Mouse (Mus musculus) forebrain, embryonic 14.5 days (tissue): Measurements from ENCODE around the gene Ccdc134. TPM values are rescaled to one million over a fixed set of nuclear protein-coding genes. Genes with fewer than 3 reads are reported as not detected.

ENCODE experiments used
- ATAC-seq: fragments of 200-750 bp; cut with Nextera tagmentation; 2 replicates; pipeline ENCODE4 v1.8.0; 2017; ENCODE audit warnings: mild to moderate bottlenecking, moderate library complexity
- DNase-seq: peaks from one replicate; pipeline ENCODE4 v3.0.0-alpha.2; 2015; ENCODE audit warnings: low spot score
- H3K27ac ChIP-seq: fragments of 300-500 bp; sonication (generic); 2 replicates; pipeline ENCODE4 v1.5.1; 2014; ENCODE audit warnings: low read depth, mild to moderate bottlenecking, control low read depth, low read length, moderate library complexity
- H3K27me3 ChIP-seq: fragments of 300-500 bp; sonication (generic); replicated peaks from 2 replicates; pipeline ENCODE4 v1.6.1; 2014; ENCODE audit warnings: low read length, control low read depth, mixed read lengths; ENCODE audit not compliant: control insufficient read depth, insufficient read depth
- H3K36me3 ChIP-seq: fragments of 300-500 bp; sonication (generic); 2 replicates; pipeline ENCODE4 v1.6.1; 2014; ENCODE audit warnings: low read length, control low read depth; ENCODE audit not compliant: control insufficient read depth, insufficient read depth
- H3K4me1 ChIP-seq: fragments of 300-500 bp; sonication (generic); 2 replicates; pipeline ENCODE4 v1.6.1; 2014; ENCODE audit warnings: antibody characterized with exemption, low read length, control low read depth; ENCODE audit not compliant: control insufficient read depth, insufficient read depth
- H3K4me2 ChIP-seq: fragments of 300-500 bp; sonication (generic); 2 replicates; pipeline ENCODE4 v1.6.1; 2014; ENCODE audit warnings: mild to moderate bottlenecking, control low read depth, low read length
- H3K4me3 ChIP-seq: fragments of 300-500 bp; sonication (generic); 2 replicates; pipeline ENCODE4 v1.5.1; 2014; ENCODE audit warnings: low read depth, low read length, control low read depth
- H3K9ac ChIP-seq: fragments of 300-500 bp; sonication (generic); 2 replicates; pipeline ENCODE4 v1.6.1; 2014; ENCODE audit warnings: mild to moderate bottlenecking, low read length, control low read depth, moderate library complexity
- H3K9me3 ChIP-seq: fragments of 300-500 bp; sonication (generic); replicated peaks from 2 replicates; pipeline ENCODE4 v1.6.1; 2016; ENCODE audit warnings: low read length, control low read depth, mixed read lengths; ENCODE audit not compliant: control insufficient read depth
- WGBS: fragments of 180-500 bp; shearing (Covaris S2); extraction: QIAGEN DNeasy Blood & Tissue Kit; methylation state at CpG from one replicate; pipeline ENCODE4 v1.1.7; 2014; 5-methylcytosine and 5-hydroxymethylcytosine counted together
- polyA plus RNA-seq: library from polyadenylated mRNA; unstranded; fragments of >200 nt; fragmentation: Nextera tagmentation; extraction: Ambion mirVana; gene quantifications from 2 replicates; pipeline ENCODE4 v1.2.1, GENCODE M21; 2014

Gene Ccdc134
- polyA plus RNA-seq, 1 experiment from 2014 or later = 15.5 TPM

GRCm38 (mm10) chr15:82145851-82146769 lies 18.4 kb downstream of the Ccdc134 start:
- H3K9ac ChIP-seq = peak overlapping the region; percentile 41
- H3K36me3 ChIP-seq = peaks cover 9% of the 10 kb centered on the region
- H3K4me1 ChIP-seq = peaks cover 27% of the 10 kb centered on the region
- H3K4me2 ChIP-seq = peak overlapping the region; percentile 55
- H3K27ac ChIP-seq = peak overlapping the region; percentile 95
- peak overlapping the region; percentile 88 for H3K4me3 ChIP-seq
- ATAC-seq = no peak
- 7% methylated on average over 11 of the region's 11 CpGs for WGBS
- DNase-seq = peak; percentile 20
- H3K27me3 ChIP-seq = no peaks in the 10 kb centered on the region
- no peaks in the 10 kb centered on the region for H3K9me3 ChIP-seq

DNA sequence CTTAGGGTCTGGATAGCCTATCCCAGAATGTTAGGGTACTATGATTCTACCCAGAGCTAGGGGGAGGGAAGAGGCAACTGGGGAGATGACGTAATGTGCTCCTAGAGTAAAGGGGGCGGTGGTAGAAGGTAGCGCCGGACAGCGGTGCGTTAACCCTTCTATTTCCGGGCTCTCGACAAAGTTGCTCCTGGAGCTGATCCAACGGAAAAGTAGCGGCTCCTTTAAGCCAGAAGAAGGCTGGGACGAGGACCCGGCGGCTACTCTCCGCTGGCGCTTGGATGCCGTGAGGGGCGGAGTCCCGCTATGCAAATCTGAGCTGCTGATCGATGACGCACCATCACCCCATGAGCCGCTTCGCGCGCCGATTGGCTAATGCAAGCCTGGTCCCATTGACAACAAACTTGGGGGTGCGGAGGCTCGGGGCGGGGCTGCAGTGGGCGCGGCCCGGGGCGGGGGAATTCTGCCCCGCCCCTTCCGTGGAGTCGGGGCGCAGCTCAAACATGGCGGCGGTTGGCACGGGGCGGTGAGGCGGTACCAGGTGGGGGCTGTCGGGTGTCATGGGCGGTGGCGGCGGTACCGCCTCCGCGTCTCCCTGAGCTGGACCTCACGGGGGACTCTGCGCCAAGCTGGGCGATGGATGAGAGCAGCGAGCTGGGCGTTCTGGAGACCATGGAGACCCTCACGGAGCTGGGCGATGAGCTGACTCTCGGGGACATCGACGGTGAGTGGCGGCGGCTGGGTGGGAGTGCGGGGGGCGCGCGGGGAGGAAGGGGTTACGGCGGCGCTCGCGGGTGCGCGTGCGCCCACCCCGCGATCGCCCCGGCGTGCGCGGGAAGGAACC lies 19.3 kb downstream of the Ccdc134 start, which contains the start of gene Srebf2:
Gene Srebf2, plus strand, starts transcription at position 412 of the 841 bp plus-strand sequence.
- Histone ChIP-seq H3K4me3 (peak within 1 kb of the TSS; percentile 88), H3K9me3 (no peaks in the 10 kb centered on the region), H3K27me3 (no peaks in the 10 kb centered on the region), H3K9ac (peak within 1 kb of the TSS; percentile 87), H3K36me3 (peaks cover 8% of the 10 kb centered on the region; the same call in 1 of the 2 replicates), H3K27ac (peak within 1 kb of the TSS; percentile 98), H3K4me2 (peak within 1 kb of the TSS; percentile 89), H3K4me1 (peaks cover 28% of the 10 kb centered on the region)
- under 1% methylated on average over 75 of the region's 79 CpGs for WGBS
- peak; percentile 97 for ATAC-seq
- peak; percentile 100 for DNase-seq

DNA sequence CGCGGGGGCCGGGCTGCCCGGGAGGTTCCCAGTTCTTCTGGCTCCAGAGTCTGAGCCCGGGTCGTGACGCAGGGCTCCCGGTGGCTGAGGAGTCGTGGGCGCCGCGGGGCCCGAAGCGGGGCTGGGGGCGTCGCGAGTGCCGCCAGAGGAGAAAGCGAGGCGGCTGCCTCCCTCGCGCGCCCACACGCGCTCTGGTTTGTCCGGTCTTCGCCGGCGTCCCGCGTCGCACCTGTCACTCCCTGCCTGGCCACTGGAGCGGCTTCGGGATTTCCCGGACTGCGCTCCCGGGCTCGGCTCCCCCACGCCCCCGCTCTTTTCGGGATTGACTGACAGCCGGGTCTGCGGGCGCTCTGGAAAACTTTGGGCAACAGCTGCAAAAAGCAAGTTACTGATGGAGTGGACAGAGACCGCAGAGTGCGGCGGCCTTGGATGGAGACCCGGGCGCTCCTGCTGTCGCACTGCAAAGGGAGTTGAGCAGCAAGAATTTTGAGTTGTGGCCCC lies 19.9 kb downstream of the Ccdc134 start:
- DNase-seq (peak; percentile 62), ATAC-seq (peak; percentile 3; the same call in 1 of the 2 replicates)
- Histone ChIP-seq H3K9me3 (no peaks in the 10 kb centered on the region), H3K4me3 (peak overlapping the region; percentile 88), H3K27ac (peak overlapping the region; percentile 98), H3K9ac (peak overlapping the region; percentile 87), H3K4me2 (peak overlapping the region; percentile 89), H3K27me3 (no peaks in the 10 kb centered on the region), H3K4me1 (peaks cover 31% of the 10 kb centered on the region), H3K36me3 (peaks cover 8% of the 10 kb centered on the region; the same call in 1 of the 2 replicates)
- 1% methylated on average over 43 of the region's 50 CpGs for WGBS

DNA sequence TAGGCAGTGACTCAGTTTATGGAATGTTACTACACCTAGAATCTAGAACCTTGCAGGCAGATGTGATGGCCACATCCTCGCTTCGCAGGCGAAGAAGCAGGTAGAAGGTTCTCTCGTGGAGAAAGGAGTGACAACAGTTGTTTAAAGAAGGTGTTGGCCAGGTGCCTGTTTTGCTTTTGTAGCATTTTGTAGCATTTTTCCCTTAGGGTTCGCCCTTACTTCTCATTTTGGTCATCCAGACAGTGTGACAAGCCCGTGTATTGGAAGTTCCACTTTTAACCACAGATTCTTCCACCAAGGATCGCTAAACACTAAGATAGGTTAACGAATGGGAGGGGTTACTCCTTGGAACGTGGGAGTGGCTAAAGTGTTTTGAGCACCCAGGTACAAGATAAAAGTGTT lies 20.8 kb downstream of the Ccdc134 start:
- H3K27ac ChIP-seq = peak overlapping the region; percentile 98
- 13% methylated on average over 9 of the region's 9 CpGs for WGBS
- ATAC-seq (no peak), DNase-seq (peak; percentile 10)
- H3K27me3 ChIP-seq = no peaks in the 10 kb centered on the region
- peak overlapping the region; percentile 89 for H3K4me2 ChIP-seq
- H3K9me3 ChIP-seq = no peaks in the 10 kb centered on the region
- peaks cover 34% of the 10 kb centered on the region for H3K4me1 ChIP-seq
- peak overlapping the region; percentile 87 for H3K9ac ChIP-seq
- H3K36me3 ChIP-seq = peaks cover 8% of the 10 kb centered on the region; the same call in 1 of the 2 replicates
- peak overlapping the region; percentile 88 for H3K4me3 ChIP-seq

DNA sequence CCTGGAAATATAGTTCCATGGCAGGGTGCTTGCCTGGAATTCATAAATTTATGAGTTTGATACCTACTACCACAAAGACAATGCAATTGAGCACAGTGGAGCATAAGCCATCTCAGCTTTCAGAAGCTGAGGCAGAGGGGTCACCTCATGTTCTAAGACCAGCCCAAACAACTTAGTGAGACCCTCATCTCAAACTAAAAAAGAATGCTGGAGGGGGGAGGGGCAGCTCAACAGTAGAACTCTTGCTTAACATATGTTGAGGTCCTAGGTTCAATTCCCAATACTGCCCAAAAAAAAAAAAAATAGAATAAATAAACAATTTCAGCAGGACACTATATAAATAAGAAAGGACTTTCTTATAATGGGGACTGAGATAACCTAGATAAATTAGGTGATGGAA lies 22.3 kb downstream of the Ccdc134 start:
- no peaks in the 10 kb centered on the region for H3K9me3 ChIP-seq
- H3K4me1 ChIP-seq = peaks cover 34% of the 10 kb centered on the region
- no peak overlapping the region for H3K9ac ChIP-seq
- no peaks in the 10 kb centered on the region for H3K27me3 ChIP-seq
- DNase-seq = no peak
- H3K4me2 ChIP-seq = no peak overlapping the region
- ATAC-seq = no peak
- no peak overlapping the region for H3K4me3 ChIP-seq
- H3K27ac ChIP-seq = no peak overlapping the region
- H3K36me3 ChIP-seq = peaks cover 8% of the 10 kb centered on the region; the same call in 1 of the 2 replicates

DNA sequence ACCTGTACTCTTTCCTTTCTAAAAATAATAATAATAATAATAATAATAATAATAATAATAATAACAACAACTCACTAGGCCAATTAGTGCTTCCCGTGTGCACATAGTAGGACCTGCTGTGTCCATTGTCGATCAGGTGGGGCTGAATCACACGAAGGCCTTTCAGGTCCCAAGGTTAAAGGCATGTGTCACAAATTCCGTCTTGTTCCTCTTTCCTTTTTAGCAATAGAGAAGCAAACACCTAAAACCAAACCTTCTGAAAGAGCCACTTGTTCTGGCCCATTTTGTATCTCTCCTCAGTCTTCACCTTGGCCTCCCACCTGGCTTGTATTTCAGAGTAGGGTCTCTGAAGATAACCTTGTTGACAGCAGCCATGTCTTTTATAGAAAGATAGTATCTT lies 23.5 kb downstream of the Ccdc134 start:
- no peak for ATAC-seq
- H3K4me3 ChIP-seq = no peak overlapping the region
- 90% methylated on average over 4 of the region's 4 CpGs for WGBS

DNA sequence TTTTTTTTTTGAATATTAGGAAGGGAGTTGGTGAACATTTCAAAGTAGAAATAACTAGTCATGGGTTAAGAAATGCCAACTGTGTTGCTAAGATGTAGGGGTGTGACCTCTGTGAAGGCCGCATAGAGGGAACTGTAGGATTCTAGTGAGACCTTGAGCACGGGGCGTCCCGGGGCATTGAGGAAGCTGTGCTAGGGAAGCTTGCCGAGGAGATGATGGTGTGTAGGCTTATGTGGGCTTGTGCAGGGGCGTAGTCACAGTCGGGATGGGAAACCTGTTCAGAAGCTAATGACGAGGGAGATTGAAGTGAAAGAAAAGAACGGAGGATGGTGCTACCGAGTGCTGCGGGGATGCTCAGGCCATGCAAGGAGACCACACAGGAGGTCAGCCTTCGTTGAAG lies 24.3 kb downstream of the Ccdc134 start:
- no peaks in the 10 kb centered on the region for H3K9me3 ChIP-seq
- ATAC-seq = no peak
- H3K9ac ChIP-seq = no peak overlapping the region
- peaks cover 8% of the 10 kb centered on the region; the same call in 1 of the 2 replicates for H3K36me3 ChIP-seq
- H3K27ac ChIP-seq = no peak overlapping the region
- H3K27me3 ChIP-seq = no peaks in the 10 kb centered on the region
- WGBS = 82% methylated on average over 12 of the region's 12 CpGs
- H3K4me3 ChIP-seq = no peak overlapping the region
- no peak for DNase-seq
- H3K4me1 ChIP-seq = peaks cover 25% of the 10 kb centered on the region
- no peak overlapping the region for H3K4me2 ChIP-seq

More for the DNA sequence above, 23.5 kb downstream of the Ccdc134 start:
- Histone ChIP-seq H3K4me1 (peaks cover 28% of the 10 kb centered on the region), H3K36me3 (peaks cover 8% of the 10 kb centered on the region; the same call in 1 of the 2 replicates), H3K4me2 (no peak overlapping the region), H3K27ac (no peak overlapping the region), H3K9me3 (no peaks in the 10 kb centered on the region), H3K9ac (no peak overlapping the region), H3K27me3 (no peaks in the 10 kb centered on the region)
- DNase-seq = no peak

- WGBS = 85% methylated on average over 7 of the region's 7 CpGs
- Histone ChIP-seq H3K36me3 (peaks cover 10% of the 10 kb centered on the region; the same call in 1 of the 2 replicates), H3K4me1 (peaks cover 25% of the 10 kb centered on the region), H3K27me3 (no peaks in the 10 kb centered on the region), H3K4me3 (no peak overlapping the region), H3K9ac (no peak overlapping the region), H3K4me2 (no peak overlapping the region), H3K9me3 (no peaks in the 10 kb centered on the region), H3K27ac (no peak overlapping the region)
- DNase-seq (no peak), ATAC-seq (no peak)
These were observed 24.7 kb downstream of the Ccdc134 start for GRCm38 (mm10) chr15:82152435-82152834.
